Mouse (Mus musculus) forebrain, embryonic 11.5 days (tissue): ENCODE measurements around the gene Samd14. TPM values are rescaled to one million over a fixed set of nuclear protein-coding genes. Genes with fewer than 3 reads are reported as not detected.
A peak's percentile ranks its signal among the peaks of the same experiment; 100 is the strongest.

Experiments
- ATAC-seq: fragments of 200-750 bp; cut with Nextera tagmentation; replicated peaks from 2 replicates; pipeline ENCODE4 v1.8.0; 2017; ENCODE audit warnings: moderate TSS enrichment; ENCODE audit not compliant: low FRiP score
- DNase-seq: peaks from one replicate; pipeline ENCODE4 v3.0.0-alpha.2; 2017; ENCODE audit warnings: low spot score
- H3K27ac ChIP-seq: fragments of 300-500 bp; sonication (generic); 2 replicates; pipeline ENCODE4 v1.5.1; 2014; ENCODE audit warnings: low read depth, low read length
- H3K27me3 ChIP-seq: fragments of 300-500 bp; sonication (generic); 2 replicates; pipeline ENCODE4 v1.6.1; 2014; ENCODE audit warnings: mild to moderate bottlenecking, low read length, mixed read lengths; ENCODE audit not compliant: control insufficient read depth, insufficient read depth
- H3K36me3 ChIP-seq: fragments of 300-500 bp; sonication (generic); 2 replicates; pipeline ENCODE4 v1.6.1; 2014; ENCODE audit warnings: mild to moderate bottlenecking, low read length, moderate library complexity, mixed read lengths; ENCODE audit not compliant: control insufficient read depth, insufficient read depth
- H3K4me1 ChIP-seq: fragments of 300-500 bp; sonication (generic); replicated peaks from 2 replicates; pipeline ENCODE4 v1.6.1; 2014; ENCODE audit warnings: low read length, mixed read lengths; ENCODE audit not compliant: control insufficient read depth, insufficient read depth
- H3K4me2 ChIP-seq: fragments of 300-500 bp; sonication (generic); 2 replicates; pipeline ENCODE4 v1.6.1; 2014; ENCODE audit warnings: low read depth, mild to moderate bottlenecking, low read length, moderate library complexity, mixed read lengths; ENCODE audit not compliant: severe bottlenecking
- H3K4me3 ChIP-seq: fragments of 300-500 bp; sonication (generic); 2 replicates; pipeline ENCODE4 v1.5.1; 2014; ENCODE audit warnings: low read depth, low read length
- H3K9ac ChIP-seq: fragments of 300-500 bp; sonication (generic); 2 replicates; pipeline ENCODE4 v1.6.1; 2014; ENCODE audit warnings: low read length
- H3K9me3 ChIP-seq: fragments of 300-500 bp; sonication (generic); 2 replicates; pipeline ENCODE4 v1.6.1; 2016; ENCODE audit warnings: low read length, mixed read lengths; ENCODE audit not compliant: control insufficient read depth
- WGBS: fragments of 180-500 bp; shearing (Covaris S2); extraction: QIAGEN DNeasy Blood & Tissue Kit; methylation state at CpG from one replicate; pipeline ENCODE4 v1.1.7; 2014; 5-methylcytosine and 5-hydroxymethylcytosine counted together
- polyA plus RNA-seq: library from polyadenylated mRNA; unstranded; fragments of >200 nt; fragmentation: Nextera tagmentation; extraction: Ambion mirVana; gene quantifications from 2 replicates; pipeline ENCODE4 v1.2.1, GENCODE M21; 2014

Samd14 gene
- polyA plus RNA-seq, 1 experiment from 2014 or later: 56.8 TPM

DNA sequence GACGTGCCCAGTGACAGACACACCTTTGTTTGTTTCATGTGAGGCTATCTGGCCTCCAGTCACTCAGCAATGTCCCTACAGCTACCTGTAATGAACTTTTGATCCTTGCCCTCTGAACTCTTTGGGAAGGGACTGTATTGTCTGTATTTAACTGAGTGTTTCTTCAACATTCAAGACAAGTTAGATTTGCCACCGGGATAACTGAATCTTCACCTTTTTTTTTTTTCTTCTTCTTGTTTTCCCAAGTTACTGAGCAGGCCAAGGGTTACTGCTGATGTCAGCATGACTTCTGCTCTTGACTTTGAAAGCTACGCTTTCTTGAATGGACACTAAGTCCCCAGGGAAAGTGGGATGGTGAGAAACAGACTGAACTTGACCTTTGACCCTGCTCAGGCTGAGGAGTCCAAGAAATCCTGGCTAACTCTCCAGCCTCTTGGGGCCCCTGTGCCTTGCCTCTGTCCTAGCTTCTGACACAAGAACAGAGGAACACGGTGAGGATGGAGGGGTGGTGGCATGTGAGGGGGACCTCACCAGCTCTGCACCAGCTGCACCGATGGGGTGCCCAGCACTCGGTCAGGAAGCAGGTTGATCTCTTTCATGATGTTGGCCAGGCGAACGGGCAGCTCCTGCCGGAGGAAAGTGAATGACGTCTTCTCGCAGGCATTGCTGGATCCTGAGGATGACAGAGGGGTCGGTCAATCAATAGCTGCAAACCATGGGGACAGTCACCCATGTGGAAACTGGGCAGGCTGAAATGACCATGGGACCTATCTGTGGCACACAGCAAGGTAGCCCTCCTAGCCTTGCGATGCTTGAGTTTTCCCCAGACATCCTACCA lies 29.4 kb downstream of the Samd14 start:
- Histone ChIP-seq H3K4me3 (no peak overlapping the region), H3K27ac (no peak overlapping the region), H3K9me3 (no peaks in the 10 kb centered on the region), H3K36me3 (no peaks in the 10 kb centered on the region), H3K4me1 (peaks cover 5% of the 10 kb centered on the region; the same call in 1 of the 2 replicates), H3K4me2 (no peak overlapping the region), H3K9ac (no peak overlapping the region), H3K27me3 (no peaks in the 10 kb centered on the region)
- DNase-seq (no peak), ATAC-seq (no peak)
- WGBS: 83% methylated on average over 13 of the region's 13 CpGs

DNA sequence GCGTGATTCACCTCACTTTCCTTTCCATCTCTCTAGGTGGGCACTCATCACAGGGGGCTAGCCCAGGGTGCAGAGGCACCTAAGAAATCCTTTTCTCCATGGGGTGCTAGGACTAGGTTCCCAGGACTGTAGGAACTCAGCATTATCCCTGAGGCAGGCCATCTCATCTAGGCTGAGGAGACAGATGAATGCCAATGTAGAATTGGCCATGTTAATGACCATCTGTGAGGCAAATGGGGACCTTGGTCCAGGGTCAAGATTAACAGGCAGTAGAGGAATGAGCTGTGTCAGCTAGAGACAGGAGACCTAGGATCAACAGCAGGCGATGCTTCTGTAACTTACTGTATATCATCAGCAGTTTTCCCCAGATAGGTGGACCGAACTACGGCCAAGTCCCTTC lies 30.1 kb downstream of the Samd14 start:
- H3K36me3 ChIP-seq: no peaks in the 10 kb centered on the region
- no peak overlapping the region for H3K27ac ChIP-seq
- no peak overlapping the region for H3K9ac ChIP-seq
- no peaks in the 10 kb centered on the region for H3K27me3 ChIP-seq
- no peak for ATAC-seq
- H3K9me3 ChIP-seq: no peaks in the 10 kb centered on the region
- no peak for DNase-seq
- H3K4me3 ChIP-seq: no peak overlapping the region
- H3K4me1 ChIP-seq: peaks cover 5% of the 10 kb centered on the region; the same call in 1 of the 2 replicates
- 86% methylated on average over 4 of the region's 4 CpGs for WGBS
- no peak overlapping the region for H3K4me2 ChIP-seq

DNA sequence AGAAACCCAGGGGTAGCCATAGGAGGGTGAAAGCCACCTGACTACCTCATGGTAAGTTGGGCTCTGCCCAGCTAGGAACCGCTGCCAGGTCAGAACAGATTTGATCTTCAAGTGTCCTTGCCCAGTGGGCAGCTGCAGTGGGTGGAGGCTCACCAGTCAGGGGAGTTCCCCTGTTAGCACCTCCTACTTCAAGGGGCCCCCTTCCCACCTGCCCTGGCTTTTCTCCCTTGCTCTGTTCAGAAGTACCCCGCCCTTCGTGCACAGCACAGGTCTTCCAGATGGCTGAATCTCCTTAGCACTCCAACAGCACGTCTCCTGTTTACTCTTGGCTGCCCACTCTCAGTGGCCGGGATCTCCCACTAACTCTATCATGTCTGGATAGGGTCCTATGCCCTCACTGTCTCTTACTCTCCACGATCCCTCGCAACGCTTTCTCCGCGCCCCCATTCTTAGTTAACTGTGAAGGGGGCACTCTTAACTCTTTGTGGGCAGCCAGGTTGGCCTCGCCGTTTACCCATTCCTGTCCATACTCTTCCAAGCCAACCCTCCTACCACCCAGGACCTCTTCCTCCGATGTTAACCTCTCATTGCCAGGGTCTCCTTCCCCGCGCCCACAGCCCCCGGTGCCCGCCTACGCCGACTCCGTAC lies 30.9 kb downstream of the Samd14 start:
- Histone ChIP-seq H3K36me3 (no peaks in the 10 kb centered on the region), H3K27ac (no peak overlapping the region), H3K4me1 (peaks cover 5% of the 10 kb centered on the region; the same call in 1 of the 2 replicates), H3K9me3 (no peaks in the 10 kb centered on the region), H3K27me3 (no peaks in the 10 kb centered on the region), H3K9ac (peak overlapping the region; percentile 63), H3K4me2 (peak overlapping the region; percentile 95), H3K4me3 (peak overlapping the region; percentile 64)
- 2% methylated on average over 20 of the region's 20 CpGs for WGBS
- peak; percentile 22; the same call in 1 of the 2 replicates for ATAC-seq
- no peak for DNase-seq

DNA sequence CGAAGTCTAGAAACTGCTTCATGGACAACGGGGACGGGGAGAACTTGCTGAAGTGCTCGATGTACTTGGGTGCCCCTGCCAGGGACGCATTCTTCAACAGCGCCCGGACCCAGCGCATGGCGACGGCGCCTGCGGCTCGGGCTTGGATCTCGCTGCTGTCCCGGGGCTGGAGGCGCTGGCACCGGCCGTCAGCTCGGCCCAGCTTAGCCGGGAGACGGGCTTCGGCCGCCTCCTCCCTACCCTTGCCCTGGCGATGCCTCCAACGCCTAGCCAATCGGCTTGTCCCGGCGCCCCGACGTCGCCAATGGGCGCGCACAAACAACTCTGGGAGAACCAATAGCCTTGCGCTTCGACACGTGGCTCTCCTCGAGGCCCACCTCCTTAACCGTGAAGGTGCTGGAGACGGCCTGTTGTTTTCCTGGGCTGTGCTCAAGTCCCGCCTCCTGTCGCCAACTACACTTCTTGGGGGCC lies 31.5 kb downstream of the Samd14 start, which contains the start of gene Pdk2:
TSS of gene Pdk2 (minus strand) at position 216 of the 471 bp plus-strand sequence.
- ATAC-seq (peak; percentile 98), DNase-seq (peak; percentile 96)
- Histone ChIP-seq H3K9ac (peak within 1 kb of the TSS; percentile 63), H3K4me1 (peaks cover 5% of the 10 kb centered on the region; the same call in 1 of the 2 replicates), H3K27me3 (no peaks in the 10 kb centered on the region), H3K4me2 (peak within 1 kb of the TSS; percentile 95), H3K36me3 (no peaks in the 10 kb centered on the region), H3K27ac (no peak within 1 kb of the TSS), H3K9me3 (no peaks in the 10 kb centered on the region), H3K4me3 (peak within 1 kb of the TSS; percentile 64)
- WGBS: under 1% methylated on average over 40 of the region's 41 CpGs

DNA sequence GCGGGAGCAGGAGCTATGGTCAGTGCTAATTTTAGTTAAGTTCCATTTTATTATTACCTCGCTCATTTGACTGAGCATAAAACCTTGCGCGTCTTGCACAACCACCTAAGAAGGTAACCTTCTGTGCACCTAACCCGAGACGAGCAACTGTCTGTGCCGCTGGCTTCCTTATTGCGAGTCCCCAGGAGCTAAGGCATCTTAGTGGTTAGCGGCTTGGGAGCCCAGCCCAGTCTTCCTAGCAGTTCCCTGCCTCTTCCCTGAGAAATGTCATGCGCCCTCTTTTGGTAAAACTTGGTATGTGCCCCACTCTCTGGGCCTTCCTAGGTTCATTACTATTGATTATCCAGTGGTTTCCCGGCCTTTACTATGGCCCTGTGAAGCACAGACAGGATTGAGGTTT lies 32.4 kb downstream of the Samd14 start:
- Histone ChIP-seq H3K36me3 (no peaks in the 10 kb centered on the region), H3K27ac (no peak overlapping the region), H3K9me3 (no peaks in the 10 kb centered on the region), H3K27me3 (no peaks in the 10 kb centered on the region), H3K9ac (no peak overlapping the region), H3K4me2 (peak overlapping the region; percentile 53), H3K4me1 (peaks cover 5% of the 10 kb centered on the region; the same call in 1 of the 2 replicates), H3K4me3 (peak overlapping the region; percentile 64)
- peak; percentile 34; the same call in 1 of the 2 replicates for ATAC-seq
- under 1% methylated on average over 11 of the region's 11 CpGs for WGBS
- peak; percentile 89 for DNase-seq

DNA sequence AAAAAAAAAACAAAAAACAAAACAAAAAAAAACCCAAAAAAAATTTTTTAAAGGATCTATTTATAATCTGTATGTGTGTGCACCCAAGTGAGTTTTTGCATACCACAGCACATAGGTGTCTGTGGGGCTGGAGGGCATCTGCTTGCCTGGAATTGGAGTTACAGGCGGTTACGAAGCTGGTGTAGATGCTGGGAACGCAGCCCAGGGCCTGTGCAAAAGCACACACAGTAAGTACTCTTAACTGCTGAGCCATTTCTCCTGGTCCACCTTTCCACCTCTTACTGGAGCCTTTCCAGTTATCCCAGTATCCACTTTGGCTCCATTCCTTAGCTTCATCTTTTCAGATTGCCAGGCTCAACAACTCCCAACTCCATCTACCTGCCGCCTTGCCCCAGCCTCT lies 33.4 kb downstream of the Samd14 start:
- ATAC-seq (no peak), DNase-seq (no peak)
- Histone ChIP-seq H3K27ac (no peak overlapping the region), H3K27me3 (no peaks in the 10 kb centered on the region), H3K4me1 (peaks cover 5% of the 10 kb centered on the region; the same call in 1 of the 2 replicates), H3K4me3 (no peak overlapping the region), H3K9me3 (no peaks in the 10 kb centered on the region), H3K4me2 (no peak overlapping the region), H3K9ac (no peak overlapping the region; the same call in 1 of the 2 replicates), H3K36me3 (no peaks in the 10 kb centered on the region)
- WGBS: 86% methylated on average over 4 of the region's 4 CpGs

DNA sequence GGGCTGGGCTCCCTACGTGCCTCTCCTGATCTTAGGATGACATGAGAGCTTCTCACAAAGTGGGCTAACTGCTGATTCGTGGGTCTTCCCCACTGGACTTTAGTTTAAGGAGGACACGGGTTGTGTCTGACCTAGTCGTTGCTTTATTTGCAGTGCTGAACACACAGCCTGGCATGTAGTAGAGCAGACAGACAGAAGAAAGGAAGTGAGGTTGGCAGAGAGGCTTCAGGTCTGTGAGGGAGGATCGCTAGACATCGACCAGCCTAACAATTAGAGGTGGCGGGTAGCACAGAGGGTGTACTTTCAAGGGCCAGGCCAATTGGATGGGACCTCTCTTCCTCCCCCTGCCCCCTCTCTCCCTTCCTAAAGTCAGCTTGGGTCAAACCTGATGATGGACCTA lies 33.9 kb downstream of the Samd14 start:
- WGBS: 54% methylated on average over 7 of the region's 7 CpGs
- peaks cover 5% of the 10 kb centered on the region; the same call in 1 of the 2 replicates for H3K4me1 ChIP-seq
- no peak overlapping the region for H3K27ac ChIP-seq
- H3K27me3 ChIP-seq: no peaks in the 10 kb centered on the region
- DNase-seq: no peak
- no peaks in the 10 kb centered on the region for H3K36me3 ChIP-seq
- H3K4me2 ChIP-seq: no peak overlapping the region
- H3K9ac ChIP-seq: peak overlapping the region; percentile 8; the same call in 1 of the 2 replicates
- no peaks in the 10 kb centered on the region for H3K9me3 ChIP-seq
- ATAC-seq: no peak
- H3K4me3 ChIP-seq: no peak overlapping the region

DNA sequence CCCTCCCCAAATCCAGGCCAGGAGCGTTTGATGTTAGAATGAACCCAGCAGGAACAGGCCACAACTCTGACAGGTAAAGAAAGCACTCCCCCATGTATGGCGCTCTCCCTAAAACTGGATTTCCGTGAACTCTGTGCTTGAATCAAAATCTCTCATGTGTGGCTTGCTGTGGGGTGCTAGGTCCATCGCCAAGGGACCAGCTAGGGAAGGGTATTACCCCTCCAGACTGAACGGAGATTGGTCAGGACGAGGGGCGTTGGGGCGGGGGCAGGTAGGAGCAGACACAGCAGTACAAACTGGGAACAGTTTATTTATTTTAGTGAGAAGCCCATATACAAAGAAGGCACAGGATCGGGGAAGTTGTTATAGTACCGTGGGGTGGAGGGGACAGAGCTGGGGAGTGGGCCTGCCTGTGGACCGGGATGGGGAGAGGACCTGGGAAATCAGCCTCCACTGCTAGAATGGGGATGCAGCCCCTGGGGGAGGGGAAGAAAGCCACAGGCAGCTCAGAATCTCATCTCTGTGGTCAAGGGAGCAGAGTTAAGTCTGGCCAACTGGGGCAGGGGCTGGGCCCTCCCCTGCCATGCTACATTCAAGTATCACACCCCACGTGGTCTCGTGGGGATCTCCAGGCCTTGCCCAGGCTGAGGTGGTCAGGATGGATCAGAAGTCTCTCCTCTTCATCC lies 34.6 kb downstream of the Samd14 start:
- WGBS: 59% methylated on average over 12 of the region's 13 CpGs
- DNase-seq (no peak), ATAC-seq (no peak)
- Histone ChIP-seq H3K9me3 (no peaks in the 10 kb centered on the region), H3K27ac (no peak overlapping the region), H3K9ac (no peak overlapping the region), H3K4me2 (no peak overlapping the region), H3K36me3 (no peaks in the 10 kb centered on the region), H3K27me3 (no peaks in the 10 kb centered on the region), H3K4me1 (peaks cover 5% of the 10 kb centered on the region; the same call in 1 of the 2 replicates), H3K4me3 (no peak overlapping the region)
